Mouse (Mus musculus): ENCODE data around the gene Gpr162.

- TF ChIP-seq EP300 (IDR thresholded peaks at IDR 0.05; ENCODE audit: insufficient read depth, low read depth, low read length) = no peak
- TF ChIP-seq CTCF (IDR thresholded peaks at IDR 0.05; ENCODE audit: low read depth, low read length) = no peak
Observed at GRCm38 (mm10) chr6:124812848-124813247, 50.9 kb downstream of the Gpr162 start.

Data from ES-Bruce4 (cell line).